Mouse (Mus musculus) hindbrain, embryonic 16.5 days (tissue): ENCODE results near the gene Rhebl1. TPM values are rescaled to one million over a fixed set of nuclear protein-coding genes. Genes with fewer than 3 reads are reported as not detected.

Experiments used
- ATAC-seq: fragments of 200-750 bp; cut with Nextera tagmentation; 2 replicates; pipeline ENCODE4 v1.8.0; 2017; ENCODE audit warnings: moderate TSS enrichment, moderate library complexity
- H3K27ac ChIP-seq: fragments of 300-500 bp; sonication (generic); 2 replicates; pipeline ENCODE4 v1.5.1; 2014; ENCODE audit warnings: low read depth, mild to moderate bottlenecking, control low read depth, low read length, moderate library complexity
- H3K27me3 ChIP-seq: fragments of 300-500 bp; sonication (generic); replicated peaks from 2 replicates; pipeline ENCODE4 v1.6.1; 2014; ENCODE audit warnings: low read length; ENCODE audit not compliant: control insufficient read depth, insufficient read depth
- H3K36me3 ChIP-seq: fragments of 300-500 bp; sonication (generic); 2 replicates; pipeline ENCODE4 v1.6.1; 2014; ENCODE audit warnings: mild to moderate bottlenecking, low read length, moderate library complexity, mixed read lengths; ENCODE audit not compliant: control insufficient read depth, insufficient read depth
- H3K4me1 ChIP-seq: fragments of 300-500 bp; sonication (generic); 2 replicates; pipeline ENCODE4 v1.6.1; 2014; ENCODE audit warnings: low read depth, low read length; ENCODE audit not compliant: control insufficient read depth, insufficient read depth
- H3K4me2 ChIP-seq: fragments of 300-500 bp; sonication (generic); 2 replicates; pipeline ENCODE4 v1.6.1; 2014; ENCODE audit warnings: mild to moderate bottlenecking, low read length, control low read depth, moderate library complexity
- H3K4me3 ChIP-seq: fragments of 300-500 bp; sonication (generic); 2 replicates; pipeline ENCODE4 v1.5.1; 2014; ENCODE audit warnings: mild to moderate bottlenecking, low read length, control low read depth, moderate library complexity
- H3K9ac ChIP-seq: fragments of 300-500 bp; sonication (generic); 2 replicates; pipeline ENCODE4 v1.6.1; 2014; ENCODE audit warnings: low read depth, mild to moderate bottlenecking, control low read depth, low read length, moderate library complexity
- H3K9me3 ChIP-seq: fragments of 300-500 bp; sonication (generic); 2 replicates; pipeline ENCODE4 v1.6.1; 2014; ENCODE audit warnings: mild to moderate bottlenecking, low read length, moderate library complexity; ENCODE audit not compliant: control insufficient read depth
- WGBS: fragments of 180-500 bp; shearing (Covaris S2); extraction: QIAGEN DNeasy Blood & Tissue Kit; methylation state at CpG from one replicate; pipeline ENCODE4 v1.1.7; 2014; 5-methylcytosine and 5-hydroxymethylcytosine counted together
- polyA plus RNA-seq: library from polyadenylated mRNA; unstranded; fragments of >200 nt; fragmentation: Nextera tagmentation; extraction: Ambion mirVana; gene quantifications from 2 replicates; pipeline ENCODE4 v1.2.1, GENCODE M21; 2015

Rhebl1 gene
- polyA plus RNA-seq, 1 experiment from 2014 or later: 33.4 TPM

GRCm38 (mm10) chr15:98849165-98849564 lies 45.2 kb downstream of the Rhebl1 start:
- Histone ChIP-seq H3K27me3 (no peaks in the 10 kb centered on the region), H3K9ac (no peak overlapping the region), H3K4me3 (no peak overlapping the region), H3K4me1 (no peaks in the 10 kb centered on the region), H3K27ac (no peak overlapping the region), H3K9me3 (no peaks in the 10 kb centered on the region), H3K4me2 (no peak overlapping the region), H3K36me3 (peaks cover 88% of the 10 kb centered on the region)
- 93% methylated on average over 11 of the region's 11 CpGs for WGBS
- ATAC-seq: no peak

- H3K4me1 ChIP-seq: no peaks in the 10 kb centered on the region
- H3K4me3 ChIP-seq: no peak overlapping the region
- 86% methylated on average over 7 of the region's 8 CpGs for WGBS
- no peak overlapping the region for H3K27ac ChIP-seq
- ATAC-seq: no peak
- H3K9me3 ChIP-seq: no peaks in the 10 kb centered on the region
- H3K36me3 ChIP-seq: peaks cover 84% of the 10 kb centered on the region
- no peaks in the 10 kb centered on the region for H3K27me3 ChIP-seq
- no peak overlapping the region for H3K9ac ChIP-seq
- H3K4me2 ChIP-seq: no peak overlapping the region
These were observed 48.2 kb downstream of the Rhebl1 start for GRCm38 (mm10) chr15:98846140-98846539.

GRCm38 (mm10) chr15:98845149-98845548 lies 49.2 kb downstream of the Rhebl1 start:
- Histone ChIP-seq H3K4me1 (no peaks in the 10 kb centered on the region), H3K9me3 (no peaks in the 10 kb centered on the region), H3K4me2 (no peak overlapping the region), H3K27ac (no peak overlapping the region), H3K9ac (no peak overlapping the region), H3K36me3 (peaks cover 84% of the 10 kb centered on the region), H3K27me3 (no peaks in the 10 kb centered on the region), H3K4me3 (no peak overlapping the region)
- ATAC-seq: no peak
- WGBS: 100% methylated on average over 2 of the region's 2 CpGs

GRCm38 (mm10) chr15:98843595-98844223 lies 50.6 kb downstream of the Rhebl1 start:
- no peak overlapping the region for H3K9ac ChIP-seq
- no peak overlapping the region for H3K27ac ChIP-seq
- H3K4me1 ChIP-seq: no peaks in the 10 kb centered on the region
- peaks cover 84% of the 10 kb centered on the region for H3K36me3 ChIP-seq
- 88% methylated on average over 11 of the region's 11 CpGs for WGBS
- no peak overlapping the region for H3K4me3 ChIP-seq
- no peaks in the 10 kb centered on the region for H3K27me3 ChIP-seq
- H3K4me2 ChIP-seq: no peak overlapping the region
- no peaks in the 10 kb centered on the region for H3K9me3 ChIP-seq
- no peak for ATAC-seq

GRCm38 (mm10) chr15:98839671-98840585 lies 54.4 kb downstream of the Rhebl1 start:
- Histone ChIP-seq H3K36me3 (peaks cover 73% of the 10 kb centered on the region), H3K4me2 (no peak overlapping the region), H3K9ac (no peak overlapping the region), H3K9me3 (no peaks in the 10 kb centered on the region), H3K4me1 (no peaks in the 10 kb centered on the region), H3K4me3 (no peak overlapping the region), H3K27me3 (no peaks in the 10 kb centered on the region), H3K27ac (no peak overlapping the region)
- no peak for ATAC-seq
- WGBS: 96% methylated on average over 30 of the region's 30 CpGs

- no peaks in the 10 kb centered on the region for H3K27me3 ChIP-seq
- ATAC-seq: no peak
- no peak overlapping the region for H3K27ac ChIP-seq
- H3K9me3 ChIP-seq: no peaks in the 10 kb centered on the region
- H3K36me3 ChIP-seq: peaks cover 73% of the 10 kb centered on the region
- no peak overlapping the region for H3K9ac ChIP-seq
- H3K4me2 ChIP-seq: no peak overlapping the region
- WGBS: 94% methylated on average over 14 of the region's 14 CpGs
- H3K4me3 ChIP-seq: no peak overlapping the region
- no peaks in the 10 kb centered on the region for H3K4me1 ChIP-seq
These were observed 55.2 kb downstream of the Rhebl1 start for GRCm38 (mm10) chr15:98839161-98839560.

GRCm38 (mm10) chr15:98837743-98838103 lies 56.6 kb downstream of the Rhebl1 start:
- Histone ChIP-seq H3K4me3 (no peak overlapping the region), H3K36me3 (peaks cover 69% of the 10 kb centered on the region), H3K9me3 (no peaks in the 10 kb centered on the region), H3K9ac (no peak overlapping the region), H3K4me1 (no peaks in the 10 kb centered on the region), H3K27ac (no peak overlapping the region), H3K27me3 (no peaks in the 10 kb centered on the region), H3K4me2 (no peak overlapping the region)
- WGBS: 75% methylated on average over 4 of the region's 4 CpGs
- ATAC-seq: no peak

GRCm38 (mm10) chr15:98837006-98837742 lies 57.2 kb downstream of the Rhebl1 start:
- Histone ChIP-seq H3K4me3 (no peak overlapping the region), H3K9me3 (no peaks in the 10 kb centered on the region), H3K4me1 (no peaks in the 10 kb centered on the region), H3K27me3 (no peaks in the 10 kb centered on the region), H3K36me3 (peaks cover 66% of the 10 kb centered on the region), H3K9ac (no peak overlapping the region), H3K27ac (no peak overlapping the region), H3K4me2 (no peak overlapping the region)
- WGBS: 94% methylated on average over 21 of the region's 21 CpGs
- ATAC-seq: no peak

GRCm38 (mm10) chr15:98835291-98835690 lies 59.0 kb downstream of the Rhebl1 start:
- no peaks in the 10 kb centered on the region for H3K9me3 ChIP-seq
- H3K36me3 ChIP-seq: peaks cover 51% of the 10 kb centered on the region
- no peak overlapping the region for H3K9ac ChIP-seq
- WGBS: 94% methylated on average over 14 of the region's 14 CpGs
- H3K27ac ChIP-seq: no peak overlapping the region
- no peaks in the 10 kb centered on the region for H3K4me1 ChIP-seq
- no peak overlapping the region for H3K4me2 ChIP-seq
- H3K27me3 ChIP-seq: no peaks in the 10 kb centered on the region
- no peak overlapping the region for H3K4me3 ChIP-seq
- ATAC-seq: no peak
